Mouse (Mus musculus) frontal cortex, adult 2 months (tissue): ENCODE measurements around the gene Dpp7. TPM values are rescaled to one million over a fixed set of nuclear protein-coding genes. Genes with fewer than 3 reads are reported as not detected.
A peak's percentile ranks its signal among the peaks of the same experiment; 100 is the strongest.

Experiments
- DNase-seq, 2 experiments: peaks; one replicate each; pipeline ENCODE4 v3.0.0; 2022; ENCODE audit warnings: low spot score in 1 of 2; ENCODE audit errors: extremely low spot score in 1 of 2
- polyA plus RNA-seq: library from polyadenylated mRNA; depleted of rRNA; stranded (reverse); fragments of >200 nt; gene quantifications from 2 replicates; pipeline ENCODE4 v1.2.3, GENCODE M21; 2012; rRNA removed

Dpp7 gene
- polyA plus RNA-seq: 62.5 and 63.9 TPM in 2 replicates

DNA sequence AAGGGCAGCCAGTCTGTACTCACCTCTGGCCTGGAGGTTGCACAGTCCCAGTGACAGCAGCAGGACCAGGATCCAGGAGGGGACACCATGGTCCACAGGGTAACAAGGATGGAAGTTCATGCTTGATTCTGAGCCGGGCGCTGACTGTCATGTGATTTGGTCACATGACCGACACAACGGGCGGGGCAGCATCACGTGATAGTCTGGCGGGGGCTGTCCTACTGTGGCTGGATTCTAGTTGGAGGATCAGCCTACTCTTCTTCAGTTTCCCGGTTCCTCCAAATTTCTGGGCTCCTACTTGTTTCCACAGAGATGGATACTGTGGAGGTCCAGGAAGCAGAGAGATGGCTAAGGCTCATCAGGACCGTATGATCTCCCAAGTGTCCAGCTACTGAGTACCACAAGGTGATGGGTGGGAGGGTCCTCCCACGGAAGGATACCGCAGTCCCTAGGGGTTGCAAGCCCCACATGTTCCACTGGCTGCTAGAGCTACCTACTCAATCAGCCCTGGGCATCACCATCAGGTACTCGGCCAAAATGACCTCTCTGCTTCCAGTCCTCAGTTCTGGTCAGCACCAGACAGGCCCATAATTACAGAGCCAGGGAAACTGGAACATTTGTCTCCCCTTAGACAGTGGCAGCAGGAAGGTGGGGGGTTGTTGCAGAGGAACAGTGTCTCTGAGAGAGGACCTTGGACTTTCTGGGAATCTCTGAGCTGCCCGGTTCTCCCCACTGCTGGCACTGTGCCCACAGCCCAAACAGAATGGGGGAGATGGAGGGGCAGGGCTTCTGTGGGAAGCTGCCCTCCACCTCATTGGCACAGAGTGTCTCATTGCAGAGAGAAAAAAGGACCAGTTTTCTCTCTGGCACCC lies at the start of gene Dpp7:
TSS of gene Dpp7 (minus strand) at position 152 of the 872 bp plus-strand sequence.
- peak; percentile 81 to 90 for DNase-seq

DNA sequence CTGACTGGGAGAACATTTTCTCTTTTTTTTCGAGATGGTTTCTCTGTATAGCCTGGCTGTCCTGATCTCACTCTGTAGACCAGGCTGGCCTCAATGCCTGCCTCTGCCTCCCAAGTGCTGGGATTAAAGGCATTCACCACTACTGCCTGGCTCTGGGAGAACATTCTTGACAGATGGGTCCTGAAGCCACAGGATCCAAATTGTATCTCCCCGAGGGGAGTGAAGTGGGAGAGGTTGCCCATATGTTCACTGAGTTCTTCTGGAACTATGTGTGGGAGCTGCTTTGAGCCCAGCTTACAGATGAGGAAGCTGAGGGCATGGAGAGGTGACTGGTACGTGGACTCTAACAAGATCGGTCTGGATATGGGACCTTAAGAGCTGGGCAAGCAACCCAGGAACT lies 47.8 kb upstream of the Dpp7 start:
- peak in 1 of 2 experiments; percentile 42 for DNase-seq

DNA sequence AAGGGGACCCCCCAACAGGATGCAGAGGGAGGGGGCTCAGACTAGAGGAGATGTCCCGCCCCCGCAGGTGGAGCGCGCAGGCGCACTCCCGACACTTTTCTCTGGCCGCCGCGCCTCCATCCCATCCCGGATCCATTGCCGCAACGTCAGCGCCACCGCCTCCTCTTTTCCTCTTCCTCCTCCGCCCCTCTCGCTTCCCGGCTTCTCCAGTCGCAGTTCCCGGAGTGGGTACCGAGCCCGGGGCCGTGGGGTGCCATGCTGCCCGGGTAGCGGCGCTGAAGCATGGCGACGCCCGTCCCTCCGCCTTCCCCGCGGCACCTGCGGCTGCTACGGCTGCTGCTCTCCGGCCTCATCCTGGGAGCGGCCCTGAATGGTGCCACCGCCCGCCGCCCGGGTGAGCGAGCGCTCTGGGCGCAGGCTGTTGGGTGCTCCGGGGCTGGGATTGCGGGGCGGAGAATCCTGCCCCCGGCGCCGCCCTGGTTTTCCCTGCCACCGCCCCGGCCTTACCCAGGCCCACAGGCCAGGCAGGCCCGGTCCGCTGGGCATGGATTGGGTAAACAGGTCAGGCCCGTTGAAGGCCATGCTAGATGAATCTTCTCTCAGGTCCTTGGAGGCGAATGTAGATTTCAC lies 46.9 kb upstream of the Dpp7 start:
- peak; percentile 85 to 95 for DNase-seq

DNA sequence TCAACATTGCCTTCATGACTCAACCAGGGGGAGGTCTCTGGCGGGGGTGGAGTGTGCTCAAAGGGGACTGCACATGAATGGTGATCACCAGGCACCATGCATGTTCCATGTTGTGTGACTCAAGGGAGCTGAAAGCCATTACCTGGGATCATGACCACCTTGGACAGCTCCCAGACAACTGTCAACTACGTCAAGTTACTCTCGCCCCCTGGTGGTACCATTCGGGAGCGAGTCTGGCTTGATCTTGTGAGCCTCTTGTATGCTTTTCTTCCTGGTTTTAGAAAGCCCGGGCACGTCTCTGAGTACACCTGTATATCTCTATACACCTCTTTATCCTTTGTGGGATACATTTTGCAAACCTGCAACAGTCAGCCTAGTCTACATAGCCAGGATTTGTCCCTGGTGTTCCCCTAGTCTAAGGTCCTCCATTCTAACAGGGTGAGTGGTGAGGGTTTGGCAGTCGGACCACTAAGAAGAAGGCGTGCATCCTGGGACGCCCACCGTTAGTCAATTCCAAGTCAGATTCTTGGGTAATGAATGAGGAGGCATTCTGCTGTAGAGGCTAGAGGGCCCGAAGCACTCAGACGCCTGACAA lies 46.3 kb upstream of the Dpp7 start:
- peak in 1 of 2 experiments; percentile 82 for DNase-seq

DNA sequence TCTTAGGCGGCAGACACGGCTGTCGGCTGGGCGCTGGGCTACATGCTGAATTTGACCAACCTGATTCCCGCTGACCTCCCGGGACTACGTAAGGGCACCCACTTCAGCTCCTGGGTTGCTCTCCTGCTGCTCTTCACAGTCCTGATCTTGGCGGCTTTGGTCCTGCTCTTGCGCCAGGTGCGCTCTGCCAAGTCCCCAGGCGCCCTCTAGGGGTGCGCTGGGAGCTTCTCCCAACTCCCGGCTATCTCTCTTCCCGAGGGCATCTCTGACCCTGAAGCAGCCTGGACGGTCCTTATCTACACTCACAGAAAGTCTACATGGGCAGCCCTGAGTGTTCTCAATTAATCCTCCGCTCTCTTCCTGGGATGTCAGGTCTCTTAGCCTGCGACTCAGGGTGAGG lies 44.6 kb upstream of the Dpp7 start:
- DNase-seq: peak in 1 of 2 experiments; percentile 73

DNA sequence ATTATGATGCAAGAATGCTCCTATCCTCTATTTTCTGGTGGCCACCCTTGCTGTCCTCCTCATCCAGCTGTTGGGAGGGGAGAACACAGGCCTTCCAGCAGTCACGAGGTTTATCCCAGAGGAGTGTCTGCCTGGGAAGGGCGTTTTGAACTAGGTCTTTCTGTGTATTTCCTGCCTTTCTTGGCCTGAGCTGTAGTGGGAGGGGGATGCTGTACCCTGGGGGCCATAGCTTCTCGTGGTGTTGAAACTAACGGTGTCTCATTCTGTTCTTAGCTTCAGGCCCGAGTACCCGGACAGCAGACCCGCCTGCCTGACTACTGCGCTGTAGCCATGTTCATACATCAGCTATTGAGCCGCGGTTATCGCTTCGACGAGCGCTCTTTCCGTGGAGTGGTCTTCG lies 44.1 kb upstream of the Dpp7 start:
- DNase-seq: no peak

DNA sequence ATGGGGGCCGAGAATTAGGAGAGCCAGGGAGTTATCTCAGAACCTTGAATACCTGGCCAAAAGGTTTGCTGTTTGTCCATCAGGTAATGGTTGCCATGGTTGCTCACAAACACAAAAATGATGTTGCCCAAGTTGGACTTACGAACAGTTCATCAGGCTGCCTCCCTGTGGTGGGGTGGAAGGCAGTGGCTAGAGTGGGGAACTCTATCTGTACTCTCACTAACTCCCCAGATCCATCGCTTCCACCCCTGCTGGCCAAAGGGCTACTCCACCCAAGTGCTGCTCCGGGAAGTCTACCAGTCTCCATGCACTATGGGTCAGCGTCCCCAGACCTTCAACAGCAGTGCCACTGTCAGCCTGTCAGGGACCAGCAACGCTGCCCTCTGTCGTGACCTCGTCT lies 42.9 kb upstream of the Dpp7 start, which contains the start of gene Npdc1:
TSS of gene Npdc1 (plus strand) at position 301 of the 400 bp plus-strand sequence.
- DNase-seq: no peak

DNA sequence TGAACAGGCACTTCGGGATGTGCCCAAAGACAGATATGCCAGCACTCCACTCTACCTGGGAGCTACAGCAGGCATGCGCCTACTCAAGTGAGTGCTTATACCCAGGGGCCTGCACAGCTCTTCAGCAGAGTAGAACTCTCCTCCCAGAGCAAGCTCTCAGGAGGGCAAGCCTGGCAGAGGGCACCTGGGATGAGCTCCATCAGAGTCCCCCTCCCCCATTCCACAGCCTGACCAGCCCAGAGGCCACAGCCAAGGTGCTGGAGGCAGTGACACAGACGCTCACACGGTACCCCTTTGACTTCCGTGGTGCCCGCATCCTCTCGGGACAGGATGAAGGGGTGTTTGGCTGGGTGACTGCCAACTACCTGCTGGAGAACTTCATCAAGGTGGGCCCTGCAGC lies 41.9 kb upstream of the Dpp7 start:
- no peak for DNase-seq

DNA sequence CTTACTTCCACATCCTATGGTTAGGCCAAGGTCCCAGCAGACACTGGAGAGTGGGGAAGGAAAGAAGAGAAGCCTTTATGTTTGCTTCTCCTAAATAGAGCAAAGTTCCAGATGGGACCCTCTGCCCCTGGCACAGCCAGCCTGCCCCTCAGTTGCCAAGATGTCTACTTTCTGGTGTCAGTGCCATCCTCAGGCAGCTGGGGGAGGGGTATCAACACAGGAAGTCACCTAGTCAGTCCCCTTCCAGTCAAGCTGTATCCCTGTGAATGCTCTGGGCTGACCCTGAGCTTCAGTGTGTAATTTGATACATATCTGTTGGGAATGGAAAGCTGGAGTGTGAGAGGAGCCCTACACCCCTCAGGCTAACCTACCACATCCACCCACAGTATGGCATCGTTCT lies 40.9 kb upstream of the Dpp7 start:
- DNase-seq: no peak

DNA sequence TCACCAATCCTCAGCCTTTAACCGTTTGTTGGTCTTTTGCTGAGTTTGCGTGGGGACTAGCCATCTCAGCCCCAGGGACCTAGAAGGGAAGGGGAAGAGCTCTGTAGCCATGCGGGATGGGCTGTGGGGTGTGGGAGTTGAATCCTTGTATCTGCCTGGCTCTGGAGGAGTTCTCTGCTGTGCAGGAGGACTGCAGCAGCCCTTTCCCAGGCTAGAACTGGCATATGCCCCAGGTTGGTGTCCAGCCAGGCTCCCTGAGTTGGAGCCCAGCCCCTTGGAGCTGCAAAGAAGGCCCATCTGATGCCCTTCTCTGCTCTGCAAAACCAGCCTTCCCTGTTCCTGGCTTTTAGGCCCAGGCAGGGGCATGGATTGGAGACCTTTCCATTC lies 40.4 kb upstream of the Dpp7 start:
- DNase-seq: peak in 1 of 2 experiments; percentile 43

DNA sequence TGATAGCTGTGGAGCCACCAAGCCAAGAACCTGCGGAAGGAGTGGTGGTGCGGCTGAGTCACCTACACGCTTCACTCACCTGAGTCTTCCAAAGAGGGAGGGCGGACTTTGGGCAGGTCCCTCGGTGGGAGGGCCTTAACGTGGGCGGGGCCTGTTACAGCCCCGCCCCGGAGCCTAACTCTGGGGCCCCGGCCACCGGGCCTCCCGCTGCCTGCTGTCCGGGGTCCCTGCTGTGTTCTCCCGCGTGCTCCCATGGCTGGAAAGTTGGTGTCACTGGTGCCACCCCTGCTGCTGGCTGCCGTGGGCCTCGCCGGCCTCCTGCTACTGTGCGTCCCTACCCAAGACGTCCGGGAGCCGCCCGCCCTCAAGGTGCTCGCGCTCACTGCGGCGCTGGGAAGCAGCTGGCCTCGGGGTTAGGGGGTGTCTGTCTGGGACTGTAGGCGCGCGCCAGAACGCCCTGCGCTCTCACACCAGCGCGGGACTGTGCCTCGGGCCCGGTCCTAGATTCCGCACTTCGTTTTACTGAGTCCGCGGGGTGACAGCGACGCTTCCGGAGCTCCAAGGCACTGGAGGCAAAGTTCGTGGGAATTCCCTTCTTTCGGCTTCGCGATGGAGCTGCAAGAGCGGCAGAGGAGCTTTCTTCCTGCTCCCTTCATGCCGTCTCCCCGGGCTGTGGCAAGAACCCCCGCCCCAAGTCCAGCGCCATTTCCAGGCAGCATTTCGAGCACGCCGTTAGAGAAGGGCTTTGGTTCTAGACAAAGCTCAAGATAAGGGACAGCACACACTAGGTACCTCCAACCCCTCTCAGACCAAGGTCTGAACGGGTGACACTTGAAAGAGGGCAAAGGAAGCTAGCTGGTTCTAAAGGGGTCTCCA lies 39.8 kb upstream of the Dpp7 start, which contains the start of gene Entpd2:
TSS of gene Entpd2 (plus strand) at position 154 of the 876 bp plus-strand sequence.
- no peak for DNase-seq

DNA sequence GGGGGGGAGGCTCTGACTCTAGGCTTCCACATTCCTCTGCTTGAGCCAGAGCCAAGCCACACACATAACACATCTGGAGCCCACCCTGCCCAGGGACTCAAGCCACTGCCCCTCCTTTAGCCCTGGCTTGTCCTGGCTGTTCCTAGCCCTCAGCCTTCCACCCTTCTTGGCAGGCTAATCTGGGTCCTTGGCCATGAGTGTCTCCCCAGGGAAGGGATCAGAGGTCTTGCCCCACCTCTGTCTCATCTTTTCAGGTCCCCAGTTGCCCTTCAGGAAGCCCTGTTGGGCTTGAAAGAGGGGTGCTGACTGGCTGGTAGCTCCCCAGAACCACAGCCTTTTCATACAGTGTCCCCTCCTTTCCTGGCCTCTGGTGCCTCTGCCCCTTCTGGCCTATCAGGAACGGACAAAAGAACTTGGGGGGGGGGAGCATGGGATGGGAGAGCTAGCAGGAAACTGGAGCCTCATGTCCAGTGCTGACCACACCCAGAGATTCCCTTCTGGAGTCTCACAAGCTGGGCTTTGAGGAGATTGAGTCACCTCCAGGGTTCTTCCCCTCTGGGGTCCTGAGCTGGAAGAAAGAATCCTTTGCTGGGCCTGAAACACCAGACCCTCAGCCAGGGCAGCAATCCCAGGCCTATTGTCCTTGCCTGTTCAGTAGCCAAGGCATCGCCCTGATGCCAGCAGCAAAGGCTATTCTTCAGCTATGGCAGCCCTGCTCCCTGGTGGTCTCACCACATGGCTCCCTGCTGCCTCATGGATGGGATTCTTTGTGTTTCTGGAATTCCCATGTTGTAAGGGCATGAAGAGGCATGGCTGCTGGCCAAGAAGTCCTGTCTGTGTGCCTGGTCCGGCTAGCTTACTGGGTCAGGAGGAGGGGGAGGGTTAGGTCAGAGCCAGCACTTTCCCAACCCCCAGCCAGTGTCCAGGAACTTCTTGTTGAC lies 38.4 kb upstream of the Dpp7 start:
- DNase-seq: peak in 1 of 2 experiments; percentile 36

DNA sequence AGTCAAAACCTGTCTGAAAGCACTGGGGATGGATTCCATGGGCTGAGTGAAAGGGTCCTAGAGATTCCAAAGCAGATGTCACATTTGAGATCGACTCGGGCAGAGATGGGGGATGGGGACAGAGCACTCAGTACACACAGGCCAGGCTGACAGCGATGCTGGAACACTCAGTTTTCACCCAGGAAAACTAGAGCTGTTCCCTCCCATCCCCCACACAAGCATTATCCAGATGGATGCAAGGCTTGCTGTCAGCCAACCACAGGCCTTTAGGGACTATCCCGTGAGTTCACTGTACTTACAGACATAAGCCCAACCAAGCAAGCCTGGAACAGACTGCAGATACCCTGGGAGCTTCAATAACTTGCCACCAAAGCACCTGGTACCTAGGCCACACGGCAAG lies 35.1 kb upstream of the Dpp7 start:
- no peak for DNase-seq

DNA sequence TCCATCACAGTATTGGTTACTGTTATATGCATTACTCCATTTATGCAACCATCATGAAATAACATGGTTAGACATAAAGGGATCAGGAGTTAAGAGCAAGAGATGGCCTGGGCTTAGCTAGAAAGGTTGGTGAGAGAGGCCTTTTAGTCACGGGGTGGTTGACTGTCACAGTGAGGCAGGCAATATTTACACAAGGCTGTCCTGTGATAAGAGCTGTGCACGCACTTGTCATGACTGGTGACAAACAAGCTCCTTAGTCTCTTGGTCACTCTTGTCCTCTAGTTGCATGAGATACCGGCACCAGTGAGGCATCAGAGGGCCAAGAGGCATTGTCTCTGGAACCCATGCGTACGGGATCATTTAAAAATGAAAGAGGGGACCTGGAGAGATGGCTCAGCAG lies 28.3 kb upstream of the Dpp7 start:
- DNase-seq: no peak

DNA sequence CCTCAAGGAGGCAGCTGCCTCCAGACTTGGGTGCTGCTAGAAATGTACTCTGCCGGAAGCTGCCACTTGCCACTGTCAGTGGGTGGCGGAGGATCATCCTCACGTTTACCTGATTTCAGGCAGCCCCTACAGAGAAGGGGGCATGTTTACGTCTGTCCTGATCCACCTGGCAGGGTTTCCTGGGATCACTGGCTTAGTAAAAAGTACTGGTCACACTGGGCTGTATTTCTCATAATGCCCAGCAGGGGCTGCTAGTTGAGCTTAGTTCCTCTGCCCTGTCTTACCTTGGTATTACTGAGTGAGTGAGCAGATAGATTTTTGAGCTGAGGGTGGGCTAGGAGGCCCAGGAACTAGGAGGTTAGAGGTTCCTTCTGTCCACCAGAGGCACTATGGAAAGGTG lies 20.4 kb upstream of the Dpp7 start:
- peak in 1 of 2 experiments; percentile 79 for DNase-seq

DNA sequence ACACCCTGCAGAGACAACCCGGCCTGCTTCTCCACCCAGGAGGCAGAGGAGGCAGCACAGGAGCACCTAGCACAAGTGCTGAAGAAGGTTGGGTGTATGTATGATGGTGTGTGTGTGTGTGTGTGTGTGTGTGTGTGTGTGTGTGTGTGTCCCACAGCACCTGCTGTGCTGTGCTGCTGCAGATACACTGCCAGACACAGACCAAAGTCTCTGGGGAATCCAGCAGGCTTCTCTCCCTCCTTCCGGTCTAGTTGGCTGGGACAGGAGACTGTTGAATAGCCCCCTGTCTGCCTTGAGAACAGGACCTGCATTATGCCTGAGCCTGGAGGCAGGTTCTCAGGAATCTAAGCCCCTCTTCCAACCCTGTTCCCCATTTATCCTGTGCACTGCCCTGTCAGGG lies 17.3 kb upstream of the Dpp7 start:
- no peak for DNase-seq

DNA sequence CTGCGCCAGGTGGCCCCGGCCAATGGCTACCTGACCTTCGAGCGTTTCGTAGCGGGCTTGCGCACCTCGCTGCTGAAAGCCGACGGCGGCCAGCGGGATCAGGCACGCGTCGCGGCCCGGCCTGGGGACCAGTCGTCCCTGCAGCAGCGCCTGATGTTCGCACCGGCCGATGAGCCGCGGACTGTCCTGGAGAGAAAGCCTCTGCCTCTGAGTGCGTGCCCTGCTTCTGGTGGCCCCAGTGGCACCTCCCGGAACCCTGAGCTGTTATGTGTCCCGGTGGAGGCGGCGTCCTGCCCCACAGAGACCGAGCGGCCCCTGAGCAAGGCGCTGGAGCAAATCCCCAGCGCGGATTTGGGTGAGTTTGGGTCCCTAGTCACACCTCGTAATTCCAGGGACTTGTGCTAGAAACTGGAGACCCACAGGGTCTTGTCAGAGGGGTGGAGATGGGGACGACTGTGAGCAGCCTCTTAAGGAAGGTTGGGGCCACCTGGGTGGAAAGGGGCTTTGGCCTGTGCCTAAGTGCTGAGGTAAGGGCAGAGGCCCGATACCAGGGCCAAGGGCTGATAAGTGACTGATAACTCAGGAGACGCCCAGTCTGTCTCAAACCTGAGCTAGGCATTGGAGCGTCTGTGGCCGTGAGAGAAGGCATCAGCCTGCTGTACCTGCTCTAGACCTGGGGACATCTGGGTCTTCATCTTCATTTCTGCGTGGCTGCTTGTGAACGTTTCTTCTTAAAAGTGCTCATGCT lies 16.7 kb upstream of the Dpp7 start:
- DNase-seq: no peak

DNA sequence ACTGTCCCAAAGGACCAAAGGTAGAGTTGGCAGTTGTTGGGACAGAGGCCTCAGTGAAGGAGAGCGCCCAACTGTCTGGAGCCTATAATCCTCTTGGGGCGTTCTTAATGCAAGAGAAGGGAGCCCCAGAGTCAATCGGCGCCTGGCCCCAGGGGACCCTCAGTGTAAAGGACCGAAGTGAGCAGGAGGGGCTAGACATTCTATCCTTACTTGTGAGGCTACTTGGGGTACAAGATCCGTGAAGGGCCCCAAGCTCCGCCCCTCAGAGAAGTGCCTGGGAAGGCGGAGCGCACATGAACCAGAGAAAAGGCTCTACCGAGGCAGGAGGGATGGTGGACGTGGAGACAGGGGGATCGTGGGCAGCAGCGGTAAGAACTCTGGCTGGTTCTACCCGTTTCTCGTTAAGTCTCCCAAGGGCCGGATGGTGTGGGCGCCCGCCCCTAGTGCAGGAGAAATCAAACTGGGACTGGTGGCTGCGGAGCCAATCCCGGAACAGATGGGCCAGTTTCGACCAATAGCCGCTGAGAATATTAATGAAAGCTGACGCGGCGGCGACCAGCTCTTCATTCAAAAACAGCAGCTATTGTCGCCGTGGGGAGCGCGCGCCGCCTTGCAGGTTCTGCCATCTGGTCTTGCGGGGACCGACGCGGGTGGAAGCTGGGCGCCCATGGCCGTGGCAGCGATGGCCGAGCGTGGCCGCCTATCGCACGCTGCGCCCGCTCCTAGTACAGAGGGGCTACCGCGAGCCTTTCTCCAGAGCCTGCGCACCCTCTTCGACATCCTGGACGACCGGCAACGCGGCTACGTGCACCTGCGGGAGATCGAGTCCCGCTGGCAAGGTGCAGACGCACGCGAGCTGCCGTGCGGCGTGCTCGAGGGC lies 15.8 kb upstream of the Dpp7 start, which contains the start of gene Sapcd2:
TSS of gene Sapcd2 (plus strand) at position 558 of the 880 bp plus-strand sequence.
- peak; percentile 82 to 92 for DNase-seq
